Mouse (Mus musculus) kidney, postnatal 0 days (tissue): ENCODE data around the gene Frmd8. TPM values are rescaled to one million over a fixed set of nuclear protein-coding genes. Genes with fewer than 3 reads are reported as not detected.

Source experiments
- ATAC-seq: fragments of 200-750 bp; cut with Nextera tagmentation; replicated peaks from 2 replicates; pipeline ENCODE4 v1.8.0; 2017; ENCODE audit warnings: low read depth, moderate number of reproducible peaks, moderate TSS enrichment, moderate library complexity; ENCODE audit not compliant: low FRiP score
- DNase-seq: peaks from one replicate; pipeline ENCODE4 v3.0.0-alpha.2; 2016; ENCODE audit warnings: low spot score
- H3K27ac ChIP-seq: fragments of 300-500 bp; sonication (generic); 2 replicates; pipeline ENCODE4 v1.5.1; 2014; ENCODE audit warnings: mild to moderate bottlenecking
- H3K27me3 ChIP-seq: fragments of 300-500 bp; sonication (generic); 2 replicates; pipeline ENCODE4 v1.6.1; 2014; ENCODE audit warnings: low read length, mixed read lengths; ENCODE audit not compliant: insufficient read depth
- H3K36me3 ChIP-seq: fragments of 300-500 bp; sonication (generic); 2 replicates; pipeline ENCODE4 v1.6.1; 2014; ENCODE audit warnings: low read length, mixed read lengths; ENCODE audit not compliant: insufficient read depth
- H3K4me1 ChIP-seq: fragments of 300-500 bp; sonication (generic); replicated peaks from 2 replicates; pipeline ENCODE4 v1.6.1; 2014; ENCODE audit warnings: antibody characterized with exemption, low read length, mixed read lengths; ENCODE audit not compliant: insufficient read depth
- H3K4me2 ChIP-seq: fragments of 300-500 bp; sonication (generic); 2 replicates; pipeline ENCODE4 v1.6.1; 2014; ENCODE audit warnings: mild to moderate bottlenecking, low read length, moderate library complexity, mixed read lengths
- H3K4me3 ChIP-seq: fragments of 300-500 bp; sonication (generic); replicated peaks from 2 replicates; pipeline ENCODE4 v1.5.1; 2014; ENCODE audit warnings: low read depth, low read length
- H3K9ac ChIP-seq: fragments of 300-500 bp; sonication (generic); 2 replicates; pipeline ENCODE4 v1.6.1; 2014; ENCODE audit warnings: low read depth, low read length
- H3K9me3 ChIP-seq: fragments of 300-500 bp; sonication (generic); replicated peaks from 2 replicates; pipeline ENCODE4 v1.6.1; 2016; ENCODE audit warnings: low read length, inconsistent platforms, mixed read lengths
- CTCF ChIP-seq: IDR thresholded peaks from 2 replicates; pipeline ENCODE4 v1.5.1; 2016; ENCODE audit warnings: antibody characterized with exemption, low read depth, mild to moderate bottlenecking, moderate library complexity
- WGBS: fragments of 180-500 bp; shearing (Covaris S2); extraction: QIAGEN DNeasy Blood & Tissue Kit; methylation state at CpG from one replicate; pipeline ENCODE4 v1.1.7; 2014; 5-methylcytosine and 5-hydroxymethylcytosine counted together
- polyA plus RNA-seq: library from polyadenylated mRNA; unstranded; fragments of >200 nt; fragmentation: Nextera tagmentation; extraction: Ambion mirVana; gene quantifications from 2 replicates; pipeline ENCODE4 v1.2.1, GENCODE M21; 2015

Frmd8 gene
- polyA plus RNA-seq = 31.6 and 35.9 TPM in 2 replicates

DNA sequence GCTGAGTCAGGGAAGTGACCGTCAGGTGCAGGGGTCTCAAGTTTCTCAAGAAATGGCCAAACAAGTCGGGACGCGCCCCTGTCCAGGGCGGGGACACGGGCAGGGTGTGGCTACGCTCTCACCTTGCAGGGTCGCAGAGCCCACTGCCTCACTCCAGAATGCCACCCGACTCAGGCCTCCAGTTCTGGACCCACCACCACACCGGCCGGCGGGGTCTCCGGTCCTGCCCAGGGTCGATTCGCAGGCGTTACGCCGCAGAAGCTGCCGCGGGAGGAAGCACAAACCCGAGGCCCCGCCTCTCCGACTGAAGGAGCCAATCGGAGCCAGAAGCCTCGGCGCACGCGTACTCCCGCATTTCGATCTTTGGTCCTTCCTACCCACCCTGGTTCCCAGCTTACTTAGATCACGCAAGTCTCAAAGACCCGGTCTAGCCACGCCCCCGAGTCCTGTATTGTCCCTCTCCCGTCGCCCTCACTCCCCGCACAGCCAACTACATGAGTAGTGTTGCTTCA lies at the start of gene Frmd8:
TSS of gene Frmd8 (minus strand) at position 306 of the 512 bp plus-strand sequence.
- ATAC-seq (peak; percentile 69), DNase-seq (peak; percentile 98)
- Histone ChIP-seq H3K27ac (peak within 1 kb of the TSS; percentile 58; the same call in 1 of the 2 replicates), H3K4me2 (peak within 1 kb of the TSS; percentile 80), H3K27me3 (no peaks in the 10 kb centered on the region), H3K36me3 (peaks cover 10% of the 10 kb centered on the region; the same call in 1 of the 2 replicates), H3K9me3 (no peaks in the 10 kb centered on the region), H3K4me3 (peak within 1 kb of the TSS; percentile 72), H3K9ac (peak within 1 kb of the TSS; percentile 77), H3K4me1 (peaks cover 33% of the 10 kb centered on the region)
- 0% methylated on average over 37 of the region's 37 CpGs for WGBS
- no peak for TF ChIP-seq CTCF

DNA sequence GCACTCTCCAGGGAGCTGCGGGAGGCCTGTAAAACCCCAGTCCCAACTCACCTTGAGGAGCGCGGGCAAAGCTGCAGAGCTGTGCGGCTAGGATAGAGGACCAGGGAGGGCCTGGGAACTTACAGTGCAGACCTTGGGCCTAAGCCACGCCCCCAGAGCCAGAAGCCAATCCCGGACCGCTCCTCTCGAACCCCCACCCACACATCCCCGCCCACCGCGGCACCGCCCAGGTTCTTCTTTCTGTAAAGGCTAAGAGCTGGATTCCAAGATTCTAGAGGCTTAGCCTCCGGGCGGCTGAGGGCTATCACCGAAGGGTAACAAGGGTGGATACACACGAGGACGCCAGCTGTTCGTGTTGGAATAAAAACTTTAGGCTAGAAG lies 49.6 kb upstream of the Frmd8 start, which contains the start of gene Cdc42ep2:
TSS of gene Cdc42ep2 (minus strand) at position 104 of the 381 bp plus-strand sequence.
- WGBS = 0% methylated on average over 18 of the region's 18 CpGs
- peak within 1 kb of the TSS; percentile 71 for H3K9ac ChIP-seq
- H3K27me3 ChIP-seq = no peaks in the 10 kb centered on the region
- ATAC-seq (peak; percentile 90), DNase-seq (peak; percentile 99)
- peak within 1 kb of the TSS; percentile 95 for H3K27ac ChIP-seq
- H3K4me2 ChIP-seq = peak within 1 kb of the TSS; percentile 97
- H3K9me3 ChIP-seq = no peaks in the 10 kb centered on the region
- TF ChIP-seq CTCF = no peak
- H3K4me3 ChIP-seq = peak within 1 kb of the TSS; percentile 75
- H3K36me3 ChIP-seq = no peaks in the 10 kb centered on the region
- H3K4me1 ChIP-seq = peaks cover 46% of the 10 kb centered on the region

DNA sequence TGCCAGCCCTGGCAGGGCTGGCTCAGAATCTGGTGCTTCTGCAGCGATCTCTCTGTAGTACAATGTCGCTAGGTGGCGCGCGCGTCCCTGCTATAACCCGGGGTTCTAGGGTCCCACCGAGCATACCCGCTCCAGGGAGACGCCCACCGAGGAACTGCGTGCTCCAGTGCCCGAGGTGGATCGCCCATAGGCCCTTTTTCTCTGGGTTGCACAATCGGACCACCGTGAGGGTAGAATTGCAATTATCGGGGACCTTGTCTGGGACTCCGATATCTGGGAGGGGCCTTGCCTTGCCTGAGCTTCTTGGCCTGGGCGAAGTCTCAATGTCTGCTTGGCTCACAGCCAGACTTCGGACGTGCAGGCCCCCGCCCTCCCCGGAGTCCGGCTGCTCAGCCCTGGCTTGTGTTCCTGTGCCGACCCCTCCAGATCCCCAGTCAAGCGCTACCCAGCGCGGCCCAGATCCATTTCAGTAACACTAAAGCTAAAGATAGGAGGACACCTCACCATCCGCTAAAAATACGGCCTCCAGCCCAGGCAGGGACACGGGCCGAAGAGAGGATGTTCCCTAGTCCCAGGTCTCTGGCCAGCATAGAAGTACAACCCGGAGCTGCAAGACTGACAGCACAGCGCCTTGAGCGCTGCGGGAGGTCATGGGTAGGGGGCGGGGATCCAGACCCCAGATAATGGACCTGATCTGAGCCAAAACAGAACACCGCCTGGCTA lies 49.1 kb upstream of the Frmd8 start:
- Histone ChIP-seq H3K36me3 (no peaks in the 10 kb centered on the region), H3K4me3 (peak overlapping the region; percentile 75), H3K4me1 (peaks cover 40% of the 10 kb centered on the region), H3K9ac (peak overlapping the region; percentile 71), H3K27me3 (no peaks in the 10 kb centered on the region), H3K9me3 (no peaks in the 10 kb centered on the region), H3K4me2 (peak overlapping the region; percentile 97), H3K27ac (peak overlapping the region; percentile 95)
- under 1% methylated on average over 38 of the region's 38 CpGs for WGBS
- ATAC-seq (peak; percentile 70), DNase-seq (peak; percentile 98)
- TF ChIP-seq CTCF = peak; percentile 87

DNA sequence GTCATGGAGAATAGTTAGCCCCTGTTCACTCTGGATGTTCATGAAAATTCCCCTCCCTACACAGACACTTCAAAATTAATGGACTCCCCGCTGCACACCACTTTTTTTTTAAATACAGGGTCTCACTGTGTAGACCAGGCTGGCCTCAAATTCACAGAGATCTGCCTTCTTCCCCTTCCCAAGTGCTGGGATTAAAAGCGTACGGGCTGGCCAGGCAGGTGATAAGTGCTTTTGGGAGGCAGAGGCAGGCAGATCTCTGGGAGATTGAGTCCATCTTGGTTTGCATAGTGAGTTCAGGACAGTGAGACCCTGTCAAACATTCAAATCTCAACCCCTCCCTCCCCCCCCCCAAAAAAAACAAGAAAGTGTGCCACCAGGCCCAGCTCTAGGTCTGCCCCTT lies 47.9 kb upstream of the Frmd8 start:
- H3K9ac ChIP-seq = 0 out of 2 replicates have a peak overlapping the region, but pooled peaks have one; percentile 1
- no peak overlapping the region for H3K27ac ChIP-seq
- H3K36me3 ChIP-seq = peaks cover 9% of the 10 kb centered on the region
- no peak for TF ChIP-seq CTCF
- 0 out of 2 replicates have a peak overlapping the region, but pooled peaks have one; percentile 75 for H3K4me3 ChIP-seq
- peak overlapping the region; percentile 97 for H3K4me2 ChIP-seq
- ATAC-seq (no peak), DNase-seq (no peak)
- peaks cover 29% of the 10 kb centered on the region for H3K4me1 ChIP-seq
- H3K27me3 ChIP-seq = no peaks in the 10 kb centered on the region
- H3K9me3 ChIP-seq = no peaks in the 10 kb centered on the region
- 87% methylated on average over 3 of the region's 3 CpGs for WGBS

DNA sequence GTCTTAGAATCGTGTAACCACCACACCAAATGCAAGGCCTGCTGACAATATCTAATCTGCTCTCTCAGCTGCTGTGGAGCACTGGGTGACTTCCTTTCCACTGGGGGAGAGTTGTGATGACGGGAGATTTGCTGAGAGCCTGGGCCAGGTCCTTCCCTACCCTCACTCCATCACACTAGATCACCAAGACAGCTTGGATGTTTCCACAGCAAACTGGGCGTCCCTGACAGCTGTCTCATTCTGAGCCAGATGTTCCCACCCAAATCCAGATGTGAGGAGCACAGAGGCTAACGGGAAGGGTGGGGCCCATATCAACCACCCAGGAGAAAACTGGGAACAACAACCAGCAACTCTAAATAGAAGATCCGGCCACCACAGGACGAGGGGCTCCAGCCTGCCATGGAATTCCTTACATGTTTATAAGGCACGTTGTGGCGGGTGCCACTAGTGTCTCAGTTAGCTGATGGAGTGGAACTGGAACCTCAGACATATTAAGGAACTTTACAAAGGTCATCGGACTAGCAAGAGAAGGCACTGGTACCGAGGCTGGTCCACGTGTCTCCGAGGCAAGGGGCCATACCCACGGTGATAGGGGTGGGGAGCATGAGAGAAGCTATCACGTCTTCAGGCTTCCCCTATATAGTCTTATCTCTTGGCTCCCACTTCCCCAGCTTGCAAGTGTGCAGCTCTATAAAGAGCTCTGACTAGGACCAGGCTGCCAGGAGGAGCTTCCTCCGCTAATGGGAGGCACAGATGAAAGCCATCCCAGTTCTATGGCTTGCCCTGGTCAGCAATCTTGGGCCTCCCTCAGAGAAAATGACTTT lies 47.3 kb upstream of the Frmd8 start:
- Histone ChIP-seq H3K9me3 (no peaks in the 10 kb centered on the region), H3K9ac (0 out of 2 replicates have a peak overlapping the region, but pooled peaks have one; percentile 1), H3K4me1 (peaks cover 23% of the 10 kb centered on the region), H3K27ac (peak overlapping the region; percentile 48; the same call in 1 of the 2 replicates), H3K4me2 (peak overlapping the region; percentile 97), H3K27me3 (no peaks in the 10 kb centered on the region), H3K36me3 (peaks cover 15% of the 10 kb centered on the region), H3K4me3 (no peak overlapping the region; the same call in 1 of the 2 replicates)
- 59% methylated on average over 15 of the region's 15 CpGs for WGBS
- no peak for TF ChIP-seq CTCF
- ATAC-seq (no peak), DNase-seq (no peak)

DNA sequence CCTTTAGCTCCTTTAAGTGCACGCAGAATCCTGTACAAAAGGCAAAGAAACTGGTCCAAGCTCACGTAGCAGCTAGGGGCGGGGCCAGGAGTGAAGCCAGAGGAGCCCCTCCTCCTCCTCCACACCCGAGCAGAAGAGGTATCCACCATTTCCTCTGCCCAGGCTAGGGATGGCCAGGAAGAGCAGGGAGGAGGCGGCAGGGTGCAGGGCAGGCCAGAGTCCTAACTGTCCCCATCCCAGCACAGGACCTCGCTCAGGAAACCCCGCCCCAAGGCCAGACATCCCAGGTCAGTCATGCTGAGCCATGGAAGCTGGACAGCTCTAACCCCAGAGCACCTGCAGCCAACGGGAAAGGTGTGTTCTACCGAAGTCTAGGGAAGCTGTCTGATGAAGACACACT lies 46.6 kb upstream of the Frmd8 start:
- peaks cover 22% of the 10 kb centered on the region for H3K36me3 ChIP-seq
- no peak overlapping the region for H3K9ac ChIP-seq
- WGBS = 10% methylated on average over 9 of the region's 9 CpGs
- no peaks in the 10 kb centered on the region for H3K9me3 ChIP-seq
- no peak for TF ChIP-seq CTCF
- ATAC-seq = no peak
- peak overlapping the region; percentile 97 for H3K4me2 ChIP-seq
- H3K4me1 ChIP-seq = 0 out of 2 replicates have a peak, but pooled peaks cover 22% of the 10 kb centered on the region
- DNase-seq = peak; percentile 64
- H3K27me3 ChIP-seq = no peaks in the 10 kb centered on the region
- H3K4me3 ChIP-seq = no peak overlapping the region; the same call in 1 of the 2 replicates
- peak overlapping the region; percentile 48; the same call in 1 of the 2 replicates for H3K27ac ChIP-seq
